Mouse (Mus musculus): ENCODE data around the gene Cacnb4. TPM values are rescaled to one million over a fixed set of nuclear protein-coding genes. Genes with fewer than 3 reads are reported as not detected.

Gene Cacnb4
- polyA plus RNA-seq, 1 experiment from 2014 or later = 18.0 TPM

GRCm38 (mm10) chr2:52424747-52425522 is 251.7 kb downstream of the Cacnb4 start, which contains the start of gene Arl5a:
TSS of gene Arl5a (minus strand) at chr2:52424901.
- under 1% methylated on average over 57 of the region's 57 CpGs for WGBS

GRCm38 (mm10) chr2:52424248-52424728 is 252.3 kb downstream of the Cacnb4 start:
- peak overlapping the region; percentile 71 for H3K4me2 ChIP-seq (ENCODE audit: low read length)
- peaks cover 19% of the 10 kb centered on the region for H3K4me1 ChIP-seq (ENCODE audit: control insufficient read depth, insufficient read depth, low read length)
- H3K9me3 ChIP-seq (ENCODE audit: control insufficient read depth, low read length) = no peaks in the 10 kb centered on the region
- peak overlapping the region; percentile 89 for H3K27ac ChIP-seq (replicated peaks; ENCODE audit: low read depth, low read length)
- H3K27me3 ChIP-seq (ENCODE audit: control insufficient read depth, insufficient read depth, low read length) = no peaks in the 10 kb centered on the region
- peak overlapping the region; percentile 93 for H3K4me3 ChIP-seq (replicated peaks; ENCODE audit: low read depth, low read length)
- DNase-seq (peak; percentile 64), ATAC-seq (ENCODE audit: low FRiP score, low TSS enrichment) (peak; percentile 88)
- H3K36me3 ChIP-seq (ENCODE audit: control insufficient read depth, insufficient read depth, low read length) = no peaks in the 10 kb centered on the region
- H3K9ac ChIP-seq (replicated peaks; ENCODE audit: low read length) = peak overlapping the region; percentile 90
- under 1% methylated on average over 42 of the region's 42 CpGs for WGBS

More at GRCm38 (mm10) chr2:52424747-52425522, 251.7 kb downstream of the Cacnb4 start, which contains the start of gene Arl5a:
- peak; percentile 97 for ATAC-seq (ENCODE audit: low FRiP score, low TSS enrichment)
- no peaks in the 10 kb centered on the region for H3K9me3 ChIP-seq (ENCODE audit: control insufficient read depth, low read length)
- H3K27me3 ChIP-seq (ENCODE audit: control insufficient read depth, insufficient read depth, low read length) = no peaks in the 10 kb centered on the region
- peak within 1 kb of the TSS; percentile 71 for H3K4me2 ChIP-seq (ENCODE audit: low read length)
- DNase-seq = peak; percentile 97
- H3K36me3 ChIP-seq (ENCODE audit: control insufficient read depth, insufficient read depth, low read length) = no peaks in the 10 kb centered on the region
- peak within 1 kb of the TSS; percentile 90 for H3K9ac ChIP-seq (replicated peaks; ENCODE audit: low read length)
- H3K27ac ChIP-seq (replicated peaks; ENCODE audit: low read depth, low read length) = peak within 1 kb of the TSS; percentile 89
- H3K4me3 ChIP-seq (replicated peaks; ENCODE audit: low read depth, low read length) = peak within 1 kb of the TSS; percentile 93
- H3K4me1 ChIP-seq (ENCODE audit: control insufficient read depth, insufficient read depth, low read length) = peaks cover 19% of the 10 kb centered on the region

GRCm38 (mm10) chr2:52423611-52424247 is 252.9 kb downstream of the Cacnb4 start:
- peaks cover 19% of the 10 kb centered on the region for H3K4me1 ChIP-seq (ENCODE audit: control insufficient read depth, insufficient read depth, low read length)
- no peak overlapping the region; the same call in 1 of the 2 replicates for H3K27ac ChIP-seq (replicated peaks; ENCODE audit: low read depth, low read length)
- H3K4me3 ChIP-seq (replicated peaks; ENCODE audit: low read depth, low read length) = peak overlapping the region; percentile 93
- H3K36me3 ChIP-seq (ENCODE audit: control insufficient read depth, insufficient read depth, low read length) = no peaks in the 10 kb centered on the region
- peak overlapping the region; percentile 71 for H3K4me2 ChIP-seq (ENCODE audit: low read length)
- ATAC-seq (ENCODE audit: low FRiP score, low TSS enrichment) = no peak
- H3K27me3 ChIP-seq (ENCODE audit: control insufficient read depth, insufficient read depth, low read length) = no peaks in the 10 kb centered on the region
- peak overlapping the region; percentile 90 for H3K9ac ChIP-seq (replicated peaks; ENCODE audit: low read length)
- no peaks in the 10 kb centered on the region for H3K9me3 ChIP-seq (ENCODE audit: control insufficient read depth, low read length)
- peak; percentile 57 for DNase-seq
- 3% methylated on average over 16 of the region's 16 CpGs for WGBS

GRCm38 (mm10) chr2:52422871-52423610 is 253.6 kb downstream of the Cacnb4 start:
- 61% methylated on average over 8 of the region's 8 CpGs for WGBS
- DNase-seq (no peak), ATAC-seq (ENCODE audit: low FRiP score, low TSS enrichment) (no peak)
- peak overlapping the region; percentile 71 for H3K4me2 ChIP-seq (ENCODE audit: low read length)
- H3K27ac ChIP-seq (replicated peaks; ENCODE audit: low read depth, low read length) = no peak overlapping the region
- H3K9ac ChIP-seq (replicated peaks; ENCODE audit: low read length) = peak overlapping the region; percentile 90
- peak overlapping the region; percentile 93 for H3K4me3 ChIP-seq (replicated peaks; ENCODE audit: low read depth, low read length)
- H3K4me1 ChIP-seq (ENCODE audit: control insufficient read depth, insufficient read depth, low read length) = peaks cover 19% of the 10 kb centered on the region
- no peaks in the 10 kb centered on the region for H3K9me3 ChIP-seq (ENCODE audit: control insufficient read depth, low read length)
- H3K36me3 ChIP-seq (ENCODE audit: control insufficient read depth, insufficient read depth, low read length) = no peaks in the 10 kb centered on the region
- H3K27me3 ChIP-seq (ENCODE audit: control insufficient read depth, insufficient read depth, low read length) = no peaks in the 10 kb centered on the region

- no peak overlapping the region for H3K4me2 ChIP-seq (ENCODE audit: low read length)
- H3K27ac ChIP-seq (replicated peaks; ENCODE audit: low read depth, low read length) = no peak overlapping the region
- H3K4me1 ChIP-seq (ENCODE audit: control insufficient read depth, insufficient read depth, low read length) = peaks cover 19% of the 10 kb centered on the region
- peaks cover 5% of the 10 kb centered on the region; the same call in 1 of the 2 replicates for H3K9me3 ChIP-seq (ENCODE audit: control insufficient read depth, low read length)
- H3K4me3 ChIP-seq (replicated peaks; ENCODE audit: low read depth, low read length) = no peak overlapping the region
- DNase-seq (no peak), ATAC-seq (ENCODE audit: low FRiP score, low TSS enrichment) (no peak)
- peaks cover 4% of the 10 kb centered on the region for H3K36me3 ChIP-seq (ENCODE audit: control insufficient read depth, insufficient read depth, low read length)
- no peak overlapping the region for H3K9ac ChIP-seq (replicated peaks; ENCODE audit: low read length)
- WGBS = 59% methylated on average over 6 of the region's 6 CpGs
- no peaks in the 10 kb centered on the region for H3K27me3 ChIP-seq (ENCODE audit: control insufficient read depth, insufficient read depth, low read length)
These were observed 255.4 kb downstream of the Cacnb4 start for GRCm38 (mm10) chr2:52421197-52421596.

GRCm38 (mm10) chr2:52420001-52420710 is 256.5 kb downstream of the Cacnb4 start:
- Histone ChIP-seq H3K9me3 (ENCODE audit: control insufficient read depth, low read length) (peaks cover 12% of the 10 kb centered on the region), H3K9ac (replicated peaks; ENCODE audit: low read length) (no peak overlapping the region), H3K4me1 (ENCODE audit: control insufficient read depth, insufficient read depth, low read length) (peaks cover 16% of the 10 kb centered on the region), H3K4me3 (replicated peaks; ENCODE audit: low read depth, low read length) (no peak overlapping the region), H3K4me2 (ENCODE audit: low read length) (no peak overlapping the region), H3K27ac (replicated peaks; ENCODE audit: low read depth, low read length) (no peak overlapping the region), H3K27me3 (ENCODE audit: control insufficient read depth, insufficient read depth, low read length) (no peaks in the 10 kb centered on the region), H3K36me3 (ENCODE audit: control insufficient read depth, insufficient read depth, low read length) (peaks cover 14% of the 10 kb centered on the region)
- DNase-seq (no peak), ATAC-seq (ENCODE audit: low FRiP score, low TSS enrichment) (no peak)
- 94% methylated on average over 7 of the region's 7 CpGs for WGBS

- Histone ChIP-seq H3K27ac (replicated peaks; ENCODE audit: low read depth, low read length) (no peak overlapping the region), H3K4me1 (ENCODE audit: control insufficient read depth, insufficient read depth, low read length) (peaks cover 16% of the 10 kb centered on the region), H3K36me3 (ENCODE audit: control insufficient read depth, insufficient read depth, low read length) (peaks cover 14% of the 10 kb centered on the region), H3K4me3 (replicated peaks; ENCODE audit: low read depth, low read length) (no peak overlapping the region), H3K27me3 (ENCODE audit: control insufficient read depth, insufficient read depth, low read length) (no peaks in the 10 kb centered on the region), H3K9ac (replicated peaks; ENCODE audit: low read length) (no peak overlapping the region), H3K9me3 (ENCODE audit: control insufficient read depth, low read length) (peaks cover 12% of the 10 kb centered on the region), H3K4me2 (ENCODE audit: low read length) (no peak overlapping the region)
- 90% methylated on average over 6 of the region's 6 CpGs for WGBS
- ATAC-seq (ENCODE audit: low FRiP score, low TSS enrichment) = no peak
- no peak for DNase-seq
These were observed 257.3 kb downstream of the Cacnb4 start for GRCm38 (mm10) chr2:52419295-52419694.

- no peak for DNase-seq
- Histone ChIP-seq H3K9me3 (ENCODE audit: control insufficient read depth, low read length) (peaks cover 38% of the 10 kb centered on the region), H3K4me3 (replicated peaks; ENCODE audit: low read depth, low read length) (no peak overlapping the region), H3K4me2 (ENCODE audit: low read length) (no peak overlapping the region), H3K9ac (replicated peaks; ENCODE audit: low read length) (no peak overlapping the region), H3K4me1 (ENCODE audit: control insufficient read depth, insufficient read depth, low read length) (no peaks in the 10 kb centered on the region), H3K27me3 (ENCODE audit: control insufficient read depth, insufficient read depth, low read length) (no peaks in the 10 kb centered on the region), H3K36me3 (ENCODE audit: control insufficient read depth, insufficient read depth, low read length) (peaks cover 67% of the 10 kb centered on the region), H3K27ac (replicated peaks; ENCODE audit: low read depth, low read length) (no peak overlapping the region)
- no peak for ATAC-seq (ENCODE audit: low FRiP score, low TSS enrichment)
- 98% methylated on average over 5 of the region's 5 CpGs for WGBS
These were observed 264.1 kb downstream of the Cacnb4 start for GRCm38 (mm10) chr2:52412524-52413037.
